Mouse (Mus musculus) megakaryocyte, embryonic 14.5 days (primary cell): ENCODE measurements around the gene Aimp1.

Experiments used
- FLI1 ChIP-seq: IDR thresholded peaks from 2 replicates; pipeline ENCODE4 v1.6.1; 2012; ENCODE audit warnings: low read length, inconsistent platforms, mixed read lengths
- GATA1 ChIP-seq: IDR thresholded peaks from 3 replicates; pipeline ENCODE4 v1.6.1; 2012; ENCODE audit warnings: mixed read lengths, low read length, inconsistent platforms, borderline replicate concordance

DNA sequence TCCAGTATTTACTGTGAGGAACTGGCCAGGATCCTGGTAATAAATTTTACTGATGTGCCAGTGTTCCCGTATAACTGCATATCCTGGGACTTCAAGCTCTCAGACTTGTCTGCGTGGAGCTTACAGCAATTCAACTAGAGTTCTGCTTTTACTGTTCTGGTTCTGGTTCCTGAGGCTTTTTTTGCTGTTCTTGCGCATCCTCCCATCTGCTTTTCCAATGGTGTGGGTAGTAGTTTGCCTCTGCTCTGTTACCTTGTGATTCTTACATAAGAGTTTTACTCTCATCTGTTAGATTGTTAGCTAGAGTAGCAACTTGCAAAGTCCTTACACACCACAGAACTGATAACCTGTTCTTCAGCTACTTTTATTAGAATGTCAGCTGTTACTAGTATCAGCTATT is 40.2 kb upstream of the Aimp1 start:
- TF ChIP-seq GATA1 (no peak), FLI1 (no peak)
